Mouse (Mus musculus) urinary bladder, postnatal 25 days (tissue): ENCODE data around the gene Jmjd1c.
A peak's percentile ranks its signal among the peaks of the same experiment; 100 is the strongest.
"Not testable (repeated sequence)": the region's sequence is repeated elsewhere in the genome, so short reads cannot be mapped to it uniquely, and the experiment has no call there.

Experiments
- DNase-seq: peaks from one replicate; pipeline ENCODE4 v3.0.0; 2022; ENCODE audit warnings: low spot score

Gene Jmjd1c

DNA sequence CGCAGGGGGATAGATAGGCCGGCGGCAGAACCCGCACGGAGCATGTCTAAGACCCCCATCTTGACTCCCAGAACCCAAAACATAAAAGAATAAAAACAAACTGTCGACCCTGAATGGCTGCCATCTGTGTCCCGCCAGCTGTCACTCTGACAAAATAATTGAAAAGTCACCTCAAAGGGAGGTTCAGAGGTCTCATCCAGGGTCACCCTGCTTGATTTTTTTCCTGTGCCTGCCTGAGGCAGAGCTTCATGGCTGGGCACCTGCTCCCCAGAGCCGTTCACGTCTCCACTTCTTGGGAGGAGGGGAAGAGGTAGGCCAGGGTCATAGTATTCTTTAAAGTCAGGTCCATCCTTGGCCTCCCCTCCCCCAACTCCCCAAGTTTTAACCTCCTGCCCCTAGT is 8.6 kb downstream of the Jmjd1c start:
- no peak for DNase-seq

DNA sequence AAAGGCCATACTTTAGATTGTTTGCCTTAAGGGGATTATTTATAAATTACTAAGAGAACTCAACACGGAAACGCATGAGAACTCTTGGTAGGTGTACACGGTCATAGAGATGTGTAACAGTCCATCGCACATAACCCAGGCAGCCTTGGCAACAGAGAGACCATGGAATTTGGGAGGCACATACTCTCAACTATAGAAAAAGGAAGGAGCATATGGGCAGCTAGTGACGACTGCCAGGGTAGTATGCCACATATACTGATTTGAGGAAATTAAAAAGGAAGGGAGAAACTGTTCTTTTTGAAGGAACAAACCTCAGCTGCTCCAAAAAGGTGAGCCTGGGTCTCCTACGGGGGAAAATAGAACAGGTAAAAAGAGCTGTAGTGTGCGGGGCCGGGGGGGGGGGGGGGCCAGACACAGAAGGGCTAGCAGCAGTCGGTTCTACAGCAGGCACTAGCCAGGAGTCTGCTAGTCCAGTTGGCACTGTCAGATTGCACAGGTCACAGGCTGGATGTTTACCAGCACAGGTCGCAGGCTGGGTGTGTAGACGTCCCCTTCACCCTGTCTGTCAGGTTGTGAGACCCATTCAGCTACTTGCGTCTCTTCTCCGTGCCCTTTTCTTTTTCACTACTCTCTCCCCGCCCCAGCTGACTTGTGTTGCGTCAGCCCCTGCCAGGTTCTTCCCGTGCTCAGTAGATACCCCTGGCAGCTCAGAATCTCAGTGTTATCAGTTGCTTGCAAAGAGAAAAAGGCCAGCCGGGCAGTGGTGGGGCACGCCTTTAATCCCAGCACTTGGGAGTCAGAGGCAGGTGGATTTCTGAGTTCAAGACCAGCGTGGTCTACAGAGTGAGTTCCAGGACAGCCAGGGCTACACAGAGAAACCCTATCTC is 9.6 kb downstream of the Jmjd1c start:
- DNase-seq = no peak

DNA sequence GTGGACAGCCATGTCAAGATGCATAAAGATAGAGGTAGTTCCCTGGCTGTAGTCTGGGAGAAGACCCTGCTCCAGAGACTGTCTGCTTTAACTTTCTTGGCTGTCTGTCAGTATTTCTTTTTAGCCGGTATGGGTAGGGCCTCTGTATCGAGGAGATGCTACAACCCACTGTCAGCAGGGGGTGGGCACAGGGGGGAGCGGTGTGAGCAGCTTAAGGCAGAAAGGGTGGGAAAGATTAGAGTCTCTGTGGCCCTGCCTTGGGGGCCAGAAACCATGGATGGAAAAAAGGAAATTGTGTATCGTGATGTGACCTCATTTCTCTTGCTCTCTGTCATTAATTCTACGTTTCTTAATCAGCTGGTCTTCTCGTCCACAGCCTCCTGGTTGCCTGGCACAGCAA is 10.5 kb downstream of the Jmjd1c start:
- DNase-seq = no peak

DNA sequence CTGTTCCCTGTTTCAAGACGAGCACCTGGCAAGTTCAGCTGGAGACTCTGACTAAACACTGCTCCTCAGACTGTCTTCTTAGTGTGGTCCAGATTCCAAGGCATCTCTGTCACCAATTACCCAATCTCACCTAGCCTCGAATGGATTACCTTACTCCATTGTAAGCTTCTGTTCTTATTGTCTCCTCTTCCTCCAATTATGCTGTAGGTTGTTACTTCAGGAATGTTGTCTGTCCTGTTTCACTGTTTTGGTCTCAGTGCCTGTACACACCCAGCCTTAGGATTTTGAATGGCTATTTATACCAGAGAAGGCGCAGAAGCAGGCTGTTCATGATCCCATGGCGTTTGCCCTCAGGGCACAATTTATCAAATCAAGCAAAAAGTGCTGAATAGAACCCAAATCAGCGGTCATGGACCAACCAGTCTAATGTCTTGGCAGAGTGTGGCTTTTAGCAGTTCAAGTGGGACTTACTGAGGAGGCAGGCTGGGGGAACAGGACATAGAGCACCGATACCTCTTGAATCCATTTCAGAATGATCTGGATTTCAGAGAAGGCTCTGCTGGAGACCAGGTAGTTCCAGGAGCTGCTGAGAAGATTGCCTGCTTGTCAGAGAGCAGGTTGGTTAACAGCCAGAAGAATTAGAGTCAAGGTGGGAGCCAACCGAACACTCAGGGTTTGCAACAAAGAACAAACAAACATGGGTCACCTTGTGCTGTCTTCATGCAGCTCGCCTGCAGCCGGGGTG is 11.3 kb downstream of the Jmjd1c start:
- DNase-seq = no peak

DNA sequence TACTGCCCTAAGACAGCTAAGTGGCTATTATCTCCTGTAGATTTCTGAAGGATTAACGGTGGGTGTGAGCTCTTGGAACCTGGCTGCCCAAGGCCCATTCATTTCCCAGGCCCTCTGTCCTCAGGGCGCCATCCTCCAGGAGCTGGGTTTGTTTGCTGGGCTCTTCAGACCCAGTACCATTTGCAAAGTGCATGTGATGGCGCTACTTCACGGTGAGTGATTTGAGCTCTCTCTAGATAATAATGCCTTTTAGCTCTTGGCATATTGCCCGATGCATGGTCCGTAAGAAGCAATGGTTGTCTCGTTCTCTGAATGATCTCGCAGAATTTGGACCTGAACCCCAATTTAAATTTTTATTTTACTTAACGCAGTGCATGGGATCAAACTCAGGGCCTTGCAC is 12.2 kb downstream of the Jmjd1c start:
- no peak for DNase-seq

DNA sequence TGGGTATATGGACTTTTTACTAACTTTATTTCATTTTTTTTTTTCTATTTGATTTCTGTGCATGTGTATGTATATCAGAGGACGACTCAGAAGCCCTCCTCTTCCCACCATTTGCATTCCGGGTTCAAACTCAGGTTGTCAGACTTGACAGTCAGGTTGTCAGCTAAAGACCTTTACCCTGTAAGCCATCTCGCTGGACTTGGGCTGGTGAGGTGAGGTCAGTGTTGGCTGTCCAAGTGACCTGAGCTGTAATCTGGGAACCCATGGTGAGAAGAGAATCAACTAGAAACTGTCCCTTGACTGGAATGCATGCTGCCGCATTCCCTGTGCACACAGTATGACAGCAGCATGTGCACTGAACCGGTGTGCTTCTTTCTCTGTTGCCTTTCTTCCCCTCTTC is 13.7 kb downstream of the Jmjd1c start:
- no peak for DNase-seq

DNA sequence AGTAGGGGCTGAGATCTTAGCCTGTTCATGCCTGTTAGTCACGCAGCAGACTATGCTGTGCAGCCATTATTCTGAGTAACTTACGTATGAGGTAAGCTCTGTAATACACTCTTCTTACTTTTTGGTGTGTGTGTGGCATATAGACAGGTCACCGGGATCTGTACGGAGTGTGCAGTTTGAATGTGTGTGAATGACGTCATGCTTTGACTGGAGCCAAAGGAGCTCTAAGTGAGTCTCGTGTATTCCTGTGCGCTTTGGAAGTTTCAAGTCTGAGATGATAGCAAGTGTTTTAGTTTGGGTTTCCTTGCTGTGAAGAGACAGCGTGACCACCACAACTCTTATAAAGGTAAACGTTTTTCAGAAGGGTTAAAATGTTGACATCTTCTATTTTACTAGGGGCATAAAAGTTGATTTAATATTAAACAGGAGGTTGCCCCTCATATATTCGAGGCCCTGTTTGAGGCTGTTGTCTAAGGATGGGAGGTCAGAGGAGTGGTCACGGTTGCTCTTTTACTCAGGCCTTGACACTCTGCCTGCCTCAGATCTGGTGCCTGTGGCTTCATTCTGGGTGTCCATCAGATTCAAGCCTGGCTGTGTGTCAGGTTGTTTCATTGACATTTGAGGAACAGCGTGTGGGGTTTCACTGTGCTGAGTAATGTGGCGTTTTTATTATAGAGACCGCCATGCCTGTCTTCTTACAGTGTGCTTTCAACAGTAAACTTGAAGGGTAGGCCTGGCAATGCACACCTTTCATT is 15.3 kb downstream of the Jmjd1c start:
- no peak for DNase-seq

DNA sequence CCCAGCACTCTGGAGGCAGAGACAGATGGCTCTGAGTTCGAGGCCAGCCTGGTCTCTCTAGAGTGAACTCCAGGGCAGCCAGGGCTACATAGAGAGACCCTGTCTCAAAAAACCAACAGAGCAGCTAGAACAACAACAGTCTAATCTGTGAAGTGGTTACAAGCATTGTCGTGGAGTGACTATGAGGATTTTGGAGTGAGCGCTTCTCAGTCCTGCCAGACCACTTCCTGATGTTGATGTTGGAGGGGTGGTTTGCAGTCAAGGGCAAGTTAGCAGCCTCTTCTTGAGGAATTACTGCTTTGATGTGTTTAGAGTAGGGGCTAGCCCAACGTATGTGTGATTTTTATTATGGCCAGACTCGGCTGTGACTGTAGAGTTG is 15.9 kb downstream of the Jmjd1c start:
- DNase-seq = no peak

DNA sequence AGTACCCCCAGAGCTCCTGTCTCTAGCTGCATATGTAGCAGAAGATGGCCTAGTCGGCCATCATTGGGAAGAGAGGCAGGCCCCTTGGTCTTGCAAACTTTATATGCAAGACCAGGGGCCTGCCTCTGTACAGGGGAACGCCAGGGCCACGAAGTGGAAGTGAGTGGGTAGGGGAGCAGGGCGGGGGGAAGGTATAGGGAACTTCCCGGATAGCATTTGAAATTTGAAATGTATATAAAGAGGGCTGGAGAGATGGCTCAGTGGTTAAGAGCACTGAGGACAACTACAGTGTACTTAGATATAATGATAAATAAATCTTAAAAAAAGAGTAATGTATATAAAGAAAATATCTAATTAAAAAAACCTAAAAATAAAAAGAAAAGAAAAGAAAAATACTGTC is 17.0 kb downstream of the Jmjd1c start:
- not testable (repeated sequence) for DNase-seq

DNA sequence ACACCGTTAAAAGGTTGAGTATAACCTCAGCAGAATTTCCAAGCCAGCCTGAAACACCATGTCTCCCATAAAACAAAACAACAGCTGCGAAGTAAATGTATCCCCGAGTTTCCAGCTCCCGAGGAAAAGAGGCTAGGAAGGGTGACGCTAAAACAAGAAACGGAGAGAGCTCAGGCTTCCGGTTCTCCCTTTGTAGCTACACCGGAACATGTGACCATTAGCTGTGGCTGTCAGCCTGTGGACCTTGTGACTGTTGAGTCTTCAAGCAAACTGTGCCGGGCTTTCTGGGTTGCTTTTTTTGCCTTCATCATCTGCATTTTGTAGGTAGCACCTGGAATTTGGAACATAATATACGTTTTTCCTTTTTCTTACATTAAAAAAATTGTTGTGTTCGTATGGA is 17.9 kb downstream of the Jmjd1c start:
- DNase-seq = no peak

DNA sequence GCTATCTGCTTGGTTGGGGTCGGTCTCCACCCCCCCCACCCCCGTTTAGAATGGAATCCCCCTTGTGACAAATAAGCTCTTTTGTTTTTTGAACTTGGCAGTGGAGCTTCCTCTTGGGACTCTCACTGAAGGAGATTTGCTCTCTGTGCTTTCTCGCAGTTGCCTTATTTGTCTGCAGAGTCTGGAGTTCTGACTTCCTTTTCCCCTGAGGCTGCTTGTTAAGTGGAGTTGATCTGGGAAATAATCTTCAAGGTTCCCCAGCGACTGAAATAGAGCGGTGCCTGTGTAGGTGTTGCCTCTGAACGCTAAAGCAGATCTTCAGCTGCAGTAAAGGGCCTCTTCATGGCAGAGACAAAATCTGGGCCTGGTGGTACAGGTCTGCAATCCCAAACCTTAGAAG is 19.2 kb downstream of the Jmjd1c start:
- DNase-seq = no peak

DNA sequence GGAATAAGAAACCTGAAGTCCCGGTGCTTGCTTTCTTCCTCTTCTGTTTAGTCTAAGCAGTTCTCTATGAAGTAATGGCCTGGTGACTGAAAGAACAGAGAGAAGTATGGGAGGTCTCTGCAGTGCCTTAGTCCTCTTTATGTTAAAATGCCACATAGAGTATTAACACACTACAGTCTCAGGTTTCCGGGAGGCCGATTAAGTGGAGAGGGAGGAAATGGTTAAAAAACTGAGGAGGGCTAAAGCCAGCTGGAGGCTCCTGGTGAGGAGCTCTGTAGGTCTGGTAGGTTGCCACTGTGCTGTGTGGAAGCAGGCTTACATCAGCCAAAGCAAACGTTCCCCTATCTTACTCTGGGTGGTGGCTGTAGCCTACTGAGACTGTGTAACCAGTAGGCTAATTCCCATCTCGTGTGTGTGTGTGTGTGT is 19.8 kb downstream of the Jmjd1c start:
- DNase-seq = no peak

DNA sequence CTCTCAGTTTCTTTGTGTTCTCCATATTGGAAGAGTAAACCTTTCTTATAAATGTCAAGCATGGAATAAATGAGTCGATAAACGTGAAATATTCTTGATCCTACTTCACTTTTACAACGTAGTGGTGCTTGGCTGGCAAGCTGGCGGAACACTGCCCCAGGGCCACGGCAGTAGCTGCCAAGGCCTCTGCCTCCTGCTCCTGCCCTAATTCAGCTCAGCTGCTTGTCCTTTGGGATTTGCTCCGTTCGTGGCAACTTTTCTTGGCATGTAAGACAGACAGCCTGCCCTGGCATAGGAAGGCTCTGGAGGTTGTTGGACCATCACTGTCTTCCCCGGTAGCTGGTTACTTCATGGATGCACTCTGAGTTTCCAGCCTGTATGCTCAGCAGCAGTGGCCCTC is 20.3 kb downstream of the Jmjd1c start:
- DNase-seq = no peak

DNA sequence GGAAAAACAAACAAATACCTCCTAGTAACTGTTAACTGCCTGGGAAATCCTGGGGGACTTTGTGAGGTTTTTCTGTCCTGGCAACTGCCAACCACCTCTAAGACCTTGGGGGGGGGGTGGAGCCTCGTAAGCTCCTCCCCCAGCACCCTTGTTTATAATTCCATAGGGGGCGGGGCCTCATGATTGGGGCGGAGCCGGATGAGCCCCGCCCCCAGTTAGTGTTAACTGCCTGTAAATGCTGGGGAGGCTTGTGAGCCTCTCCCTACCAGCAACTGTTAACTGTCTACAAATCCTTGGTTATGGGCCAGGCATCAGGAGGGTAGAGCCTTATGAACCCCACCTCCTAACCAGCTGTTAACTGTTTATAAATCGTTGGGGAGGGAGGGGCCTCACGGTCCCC is 23.4 kb downstream of the Jmjd1c start:
- no peak for DNase-seq

DNA sequence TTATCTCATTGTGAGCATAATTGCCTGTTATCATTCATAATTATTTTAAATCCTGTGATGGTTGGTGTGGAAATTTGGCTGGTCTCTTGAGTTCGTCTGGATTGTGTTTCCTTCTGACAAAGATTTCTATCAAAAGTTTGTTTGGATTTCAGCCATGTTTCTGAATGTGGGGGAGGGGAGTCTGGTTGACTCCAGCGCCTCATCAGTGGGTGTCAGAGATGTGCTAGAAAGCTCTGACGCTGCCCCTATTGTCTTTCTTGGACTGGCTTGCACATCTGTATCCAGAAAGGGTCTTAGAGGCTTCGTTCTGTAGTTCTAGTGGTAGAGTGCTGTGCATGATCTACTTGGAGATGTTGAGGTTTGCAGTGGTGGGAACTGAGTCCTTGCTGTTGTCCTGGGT is 24.3 kb downstream of the Jmjd1c start:
- DNase-seq = no peak

DNA sequence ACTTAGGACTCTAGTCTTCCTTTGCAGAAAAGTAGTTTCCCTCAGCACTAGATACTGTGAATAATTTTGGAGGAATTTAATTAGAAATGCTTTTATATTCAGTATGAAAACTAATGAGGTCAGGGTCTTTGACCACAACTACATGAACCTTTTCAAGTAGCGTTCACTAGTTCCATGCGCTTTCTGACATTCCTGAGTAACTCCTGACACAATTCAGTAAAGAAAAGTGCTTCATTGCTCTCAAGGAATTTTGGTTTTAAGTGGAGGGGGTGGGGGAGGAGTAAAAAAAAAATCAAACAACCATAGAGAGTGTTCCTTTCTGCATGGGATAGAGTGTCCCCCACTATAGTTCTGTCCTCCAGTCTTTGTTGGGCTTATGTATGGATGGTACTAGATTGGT is 24.7 kb downstream of the Jmjd1c start:
- DNase-seq = no peak

DNA sequence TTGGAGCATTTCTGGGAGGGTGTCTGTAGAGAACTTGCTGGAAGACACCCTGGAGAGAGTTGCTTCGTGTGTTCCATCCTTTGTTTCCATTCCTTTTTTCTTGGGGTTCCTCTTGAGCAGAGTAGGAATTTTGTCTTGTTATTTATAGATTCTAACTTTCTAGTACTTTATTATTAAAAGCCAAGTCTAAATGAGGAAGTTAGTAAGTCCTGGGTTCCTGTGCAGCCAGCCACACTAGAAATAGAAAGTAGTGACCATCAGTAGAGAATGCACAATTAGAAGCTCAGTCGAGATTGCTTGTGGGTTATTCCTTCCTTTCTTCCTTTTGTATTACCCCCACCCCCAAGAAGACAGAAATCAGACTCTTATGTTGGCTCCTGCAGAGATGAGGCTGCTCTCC is 27.8 kb downstream of the Jmjd1c start:
- DNase-seq = no peak

DNA sequence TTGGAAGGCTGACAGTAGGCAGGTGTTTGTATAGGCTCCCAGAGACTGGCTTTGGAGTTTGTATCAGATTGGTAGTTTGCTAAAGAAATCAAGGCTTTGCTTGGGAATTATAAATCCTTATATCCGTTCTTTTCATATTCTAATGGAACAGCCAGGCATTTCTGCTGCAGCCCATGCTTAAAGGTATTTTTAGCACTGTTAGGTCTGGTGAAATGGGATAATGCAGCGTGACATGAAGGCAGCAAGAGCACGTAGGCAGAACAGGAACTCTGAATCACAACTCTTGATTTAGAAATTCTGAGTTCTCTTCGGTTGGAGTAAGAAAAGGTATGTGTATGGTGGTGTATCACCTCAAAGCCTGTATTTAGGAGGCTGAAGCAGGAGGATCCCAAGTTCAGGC is 28.2 kb downstream of the Jmjd1c start:
- no peak for DNase-seq

DNA sequence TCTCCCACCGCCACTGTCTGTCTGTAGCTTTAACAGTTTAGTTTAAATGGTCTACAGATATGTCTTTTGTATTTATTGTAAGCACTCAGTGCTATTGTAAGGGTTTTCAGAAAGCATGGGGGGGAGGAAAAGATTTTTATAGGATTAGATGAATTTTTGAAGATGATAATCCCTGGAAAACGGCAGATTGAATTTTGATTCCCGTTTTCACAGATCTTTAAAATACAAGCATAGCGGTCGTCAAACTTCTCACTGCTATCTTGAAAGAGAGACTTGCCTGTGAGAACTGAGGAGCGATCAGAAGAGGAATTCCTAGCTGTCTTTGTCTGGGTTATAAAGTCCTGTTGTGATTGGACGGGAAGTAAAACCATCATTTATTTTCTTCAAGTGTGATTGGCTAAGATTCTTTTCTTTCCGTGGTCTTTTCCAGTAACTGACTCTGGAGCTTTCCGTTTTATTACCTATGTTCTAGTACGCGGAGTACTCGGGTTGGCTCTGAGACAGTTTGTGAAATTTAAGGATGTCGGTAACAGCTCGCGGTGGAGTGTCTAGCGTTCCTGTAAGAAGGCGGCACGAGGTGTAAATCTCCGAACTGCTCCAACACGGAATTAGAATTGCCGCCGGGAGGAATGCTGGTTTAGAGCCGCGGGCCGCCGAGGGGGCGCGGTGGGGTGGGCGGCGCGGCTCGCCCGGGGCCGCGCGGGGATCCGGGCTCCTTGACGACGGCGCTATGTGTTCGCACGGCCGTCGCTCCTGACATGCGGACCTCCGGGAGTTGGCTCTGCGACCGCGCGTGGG is 30.3 kb downstream of the Jmjd1c start:
- DNase-seq = no peak

DNA sequence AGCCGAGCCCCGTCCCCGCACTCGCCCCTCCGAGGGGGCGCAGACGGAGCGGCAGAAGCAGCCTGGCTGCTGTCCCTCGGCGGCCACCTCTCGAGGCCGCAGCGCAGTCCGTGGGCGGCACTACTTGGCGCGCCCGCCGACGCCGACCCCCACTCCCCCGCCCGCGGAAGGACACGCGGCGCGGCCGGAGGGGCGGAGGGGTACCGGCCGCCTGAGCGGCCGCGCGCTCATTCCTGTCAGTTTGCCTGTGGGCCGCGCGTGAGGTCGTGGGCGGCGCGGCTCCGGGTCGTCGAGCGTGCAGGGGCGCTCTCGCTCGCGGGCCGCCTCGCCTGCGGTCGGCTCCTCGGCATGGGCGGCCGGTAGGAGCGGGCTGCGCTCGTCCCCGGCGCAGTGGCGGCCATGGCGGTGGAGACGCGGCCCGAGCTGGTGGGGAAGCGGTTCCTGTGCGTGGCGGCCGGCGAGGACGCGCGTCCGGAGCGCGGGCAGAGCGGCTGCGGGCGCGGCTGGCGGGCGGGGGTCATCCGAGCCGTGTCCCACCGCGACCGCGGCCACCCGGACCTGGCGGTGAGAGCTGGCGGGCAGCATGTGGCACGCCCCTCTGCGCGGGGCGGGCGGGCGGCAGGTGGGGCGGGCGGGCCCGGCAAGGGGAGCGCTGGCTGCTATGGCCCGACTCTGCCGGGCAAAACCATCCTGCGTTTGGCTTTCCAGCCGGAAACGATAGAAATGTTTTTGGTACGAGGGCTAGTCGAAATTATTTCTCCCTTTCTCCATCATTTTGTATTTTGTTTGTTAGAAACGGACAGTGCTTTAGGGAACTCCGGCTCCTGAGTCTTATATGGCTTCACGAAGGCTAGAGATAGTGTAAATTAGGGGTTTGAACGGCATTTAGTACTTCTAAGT is 31.2 kb downstream of the Jmjd1c start:
- peak; percentile 36 for DNase-seq

DNA sequence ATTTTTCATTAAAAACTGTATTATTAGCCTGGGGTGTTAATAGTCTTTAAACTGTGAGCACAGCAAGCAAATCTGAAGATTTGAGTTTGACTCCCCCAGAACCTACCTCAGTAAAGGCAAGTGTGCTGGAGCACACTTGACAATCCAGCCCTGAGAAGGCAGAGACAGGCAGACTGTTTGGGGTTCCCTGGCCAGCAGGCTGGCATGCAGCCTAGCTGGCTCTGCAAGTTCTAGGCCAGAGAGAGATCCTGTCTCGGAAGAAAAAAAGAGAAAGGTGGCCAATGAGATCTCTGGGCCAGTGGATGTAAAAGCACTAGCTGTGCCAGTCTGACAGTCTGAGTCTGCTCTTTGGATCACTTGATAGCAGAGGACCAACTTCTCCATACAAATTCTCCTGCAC is 33.6 kb downstream of the Jmjd1c start:
- DNase-seq = no peak
